ENCODE assay signal across 20 mouse cellular contexts in genomic region chr8:54233316-54233715, GRCm38 (mm10).
"Had no signal": no experiment of that assay in that cellular context is flagged by ENCODE, and none has a peak within 500 bp of the region (broad histone marks: within the 10 kb centered on the region; RNA-seq: fewer than 3 reads in every experiment).

No protein-coding gene starts in this region.

- DNase-seq: kidney, adult 2 months; kidney, postnatal 14 days; kidney, postnatal 4 days; liver; liver, embryonic 13.5 days; lung, adult 2 months; lung, postnatal 36 days; thymus, postnatal 25 days had no signal

- H3K27ac ChIP-seq: kidney, embryonic 15.5 days; limb, embryonic 10.5 days; limb, embryonic 13.5 days; liver, embryonic 13.5 days; midbrain, embryonic 10.5 days; midbrain, embryonic 13.5 days; neural tube, embryonic 13.5 days; stomach, postnatal 0 days had no signal

- H3K9me3 ChIP-seq: kidney, embryonic 15.5 days; limb, embryonic 10.5 days; limb, embryonic 13.5 days; liver, embryonic 13.5 days; megakaryocyte, embryonic 14.5 days; midbrain, embryonic 10.5 days; midbrain, embryonic 13.5 days; neural tube, embryonic 13.5 days had no signal

- ATAC-seq: intestine, postnatal 0 days; lung, postnatal 0 days; midbrain, embryonic 13.5 days; midbrain, embryonic 16.5 days had no signal

- H3K27me3 ChIP-seq: kidney, embryonic 15.5 days; limb, embryonic 13.5 days; liver, embryonic 13.5 days; megakaryocyte, embryonic 14.5 days; midbrain, embryonic 13.5 days; neural tube, embryonic 13.5 days had no signal

- H3K4me3 ChIP-seq: kidney, embryonic 15.5 days; limb, embryonic 10.5 days; limb, embryonic 13.5 days; liver, embryonic 13.5 days; megakaryocyte, embryonic 14.5 days; midbrain, embryonic 10.5 days; midbrain, embryonic 13.5 days; myocyte; neural tube, embryonic 13.5 days had no signal

- H3K36me3 ChIP-seq: kidney, embryonic 15.5 days; limb, embryonic 10.5 days; limb, embryonic 13.5 days; liver, embryonic 13.5 days; midbrain, embryonic 10.5 days; midbrain, embryonic 13.5 days; neural tube, embryonic 13.5 days had no signal

- H3K9ac ChIP-seq: kidney, embryonic 15.5 days; limb, embryonic 13.5 days; liver, embryonic 13.5 days; midbrain, embryonic 13.5 days; neural tube, embryonic 13.5 days had no signal

- H3K4me2 ChIP-seq: kidney, embryonic 15.5 days; limb, embryonic 13.5 days; liver, embryonic 13.5 days; midbrain, embryonic 13.5 days; neural tube, embryonic 13.5 days had no signal

- H3K4me1 ChIP-seq: kidney, embryonic 15.5 days; limb, embryonic 10.5 days; limb, embryonic 13.5 days; liver, embryonic 13.5 days; midbrain, embryonic 10.5 days; midbrain, embryonic 13.5 days; neural tube, embryonic 13.5 days had no signal
